Mouse (Mus musculus): ENCODE results near the gene Tor1aip1. TPM values are rescaled to one million over a fixed set of nuclear protein-coding genes. Genes with fewer than 3 reads are reported as not detected.
A peak's percentile ranks its signal among the peaks of the same experiment; 100 is the strongest.

The Tor1aip1 gene
- polyA plus RNA-seq, 1 experiment = 9.4 TPM

DNA sequence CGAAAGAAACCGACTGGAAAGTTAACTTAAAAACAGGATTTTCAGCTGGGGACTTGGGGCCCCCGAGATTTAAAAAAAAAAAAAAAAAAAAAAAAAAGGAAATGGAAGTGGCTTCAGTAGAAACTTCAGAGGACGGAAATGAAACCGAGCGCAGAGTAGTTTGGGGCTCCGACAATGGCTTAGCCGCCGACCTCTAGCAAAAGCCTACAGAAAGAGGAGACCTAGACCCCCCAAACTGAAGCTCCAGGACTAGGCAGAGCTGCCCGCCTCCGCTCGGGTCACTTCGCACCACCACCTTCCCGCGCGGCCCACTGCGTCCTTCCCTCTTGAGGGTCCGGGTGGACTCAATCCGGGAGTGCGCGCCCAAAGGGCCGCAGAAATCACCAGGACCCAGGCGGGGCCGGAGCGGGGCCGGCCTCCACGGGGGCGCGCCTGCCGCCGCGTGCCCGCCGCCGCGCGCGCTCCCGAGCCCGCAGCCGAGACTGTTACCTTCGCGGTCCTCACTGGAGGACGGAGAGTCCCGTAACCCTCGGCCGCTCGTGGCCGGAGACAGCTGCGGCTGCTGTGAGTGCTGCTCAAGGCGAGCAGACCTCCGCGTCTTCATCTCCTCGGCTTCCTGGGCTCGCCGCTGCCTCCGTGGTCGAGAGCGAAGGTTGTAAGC lies 881 bp downstream of the Tor1aip1 start, which contains the start of gene Tor1aip2:
Gene Tor1aip2, plus strand, starts transcription at position 135 of the 661 bp plus-strand sequence.
- no peak for DNase-seq (ENCODE audit: low read depth, low spot score)

DNA sequence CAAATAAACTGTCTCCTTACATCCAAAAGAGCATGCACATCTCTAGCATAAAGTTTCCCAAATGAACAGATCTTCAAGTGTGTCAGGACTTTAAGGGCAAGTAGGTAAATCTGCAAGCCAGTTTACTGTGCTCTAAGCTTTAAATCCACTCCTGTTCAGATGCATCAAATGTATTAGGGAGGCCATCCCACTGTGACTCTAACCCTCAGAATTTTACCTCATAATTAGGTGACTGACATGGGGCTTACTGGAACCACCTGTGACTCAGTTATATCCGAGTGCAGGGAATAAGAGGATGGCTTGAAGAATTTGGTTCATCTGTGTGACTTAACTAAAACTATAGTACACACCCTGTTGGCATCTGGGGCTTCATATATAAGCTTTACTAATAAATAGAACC lies 1.6 kb downstream of the Tor1aip1 start:
- WGBS = 7% methylated on average over 1 of the region's 1 CpGs
- DNase-seq (ENCODE audit: low read depth, low spot score) = no peak

More for the DNA sequence above, 881 bp downstream of the Tor1aip1 start, which contains the start of gene Tor1aip2:
- WGBS = 0% methylated on average over 59 of the region's 59 CpGs

DNA sequence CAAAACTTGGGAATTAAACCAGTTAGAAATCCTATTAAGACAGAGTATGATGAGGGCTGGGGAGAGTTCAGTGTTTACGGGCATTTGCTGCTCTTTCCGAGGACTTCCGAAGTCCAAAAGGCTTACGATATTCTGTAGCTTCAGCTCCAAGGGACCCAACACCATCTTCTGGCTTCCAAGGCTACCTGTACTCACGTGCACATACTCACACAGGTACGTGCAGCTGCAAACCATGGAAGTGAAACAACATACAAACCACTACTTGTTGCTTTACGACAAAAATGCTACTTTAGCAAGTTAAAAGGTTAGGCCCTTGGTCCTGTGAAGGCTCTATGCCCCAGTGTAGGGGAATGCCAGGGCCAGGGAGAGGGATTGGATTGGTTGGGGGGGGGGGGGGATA lies 2.4 kb downstream of the Tor1aip1 start:
- no peak for DNase-seq (ENCODE audit: low read depth, low spot score)
- 92% methylated on average over 7 of the region's 7 CpGs for WGBS

DNA sequence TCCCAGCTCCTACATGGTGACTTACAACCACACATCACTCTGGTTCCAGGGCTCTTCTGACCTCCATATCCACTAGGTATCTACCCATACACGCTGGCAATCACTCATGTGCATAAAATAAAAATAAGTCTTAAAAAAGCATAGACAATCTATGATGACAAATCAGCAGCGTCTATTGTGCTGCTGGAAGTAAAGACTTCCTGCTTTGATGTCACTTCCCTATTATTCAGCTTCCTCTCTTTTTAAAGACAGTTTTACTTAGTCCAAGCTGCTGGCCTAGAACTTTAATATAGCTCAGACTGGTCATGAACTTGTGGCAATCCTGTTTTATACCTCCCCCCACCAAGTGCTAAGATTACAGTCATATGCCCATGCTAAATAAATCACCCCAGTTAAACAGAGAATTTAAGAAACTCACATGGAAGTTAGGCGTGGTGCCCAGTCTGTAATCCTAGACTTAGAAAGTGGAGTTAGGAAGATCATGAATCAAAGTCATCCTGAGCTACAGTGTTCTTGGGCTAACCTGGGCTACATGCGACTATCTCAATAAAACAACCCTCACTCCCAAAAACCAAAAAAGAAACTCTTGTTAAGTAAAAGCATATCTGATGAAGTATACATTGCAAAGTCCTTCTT lies 7.8 kb downstream of the Tor1aip1 start:
- 86% methylated on average over 4 of the region's 4 CpGs for WGBS
- no peak for DNase-seq (ENCODE audit: low read depth, low spot score)

DNA sequence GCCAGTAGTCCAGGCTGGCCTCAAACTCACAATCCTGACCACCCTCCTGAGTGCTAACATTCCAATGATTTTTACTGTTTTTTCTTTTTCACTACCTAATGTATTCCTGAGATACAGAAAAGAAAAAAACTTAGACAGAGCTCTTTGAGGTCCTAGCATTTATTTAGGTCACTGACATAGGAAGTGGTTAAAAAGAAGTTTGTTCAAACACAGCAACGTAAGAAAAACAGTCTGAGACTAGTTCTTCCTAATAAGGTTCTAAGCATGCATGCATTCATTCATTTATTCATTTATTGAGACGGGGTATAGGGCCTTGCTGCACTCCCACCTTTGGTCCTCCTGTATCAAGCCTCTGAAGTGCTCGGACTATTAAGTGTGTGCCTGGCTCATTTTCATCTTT lies 8.4 kb downstream of the Tor1aip1 start:
- WGBS = 87% methylated on average over 3 of the region's 3 CpGs
- no peak for DNase-seq (ENCODE audit: low read depth, low spot score)

DNA sequence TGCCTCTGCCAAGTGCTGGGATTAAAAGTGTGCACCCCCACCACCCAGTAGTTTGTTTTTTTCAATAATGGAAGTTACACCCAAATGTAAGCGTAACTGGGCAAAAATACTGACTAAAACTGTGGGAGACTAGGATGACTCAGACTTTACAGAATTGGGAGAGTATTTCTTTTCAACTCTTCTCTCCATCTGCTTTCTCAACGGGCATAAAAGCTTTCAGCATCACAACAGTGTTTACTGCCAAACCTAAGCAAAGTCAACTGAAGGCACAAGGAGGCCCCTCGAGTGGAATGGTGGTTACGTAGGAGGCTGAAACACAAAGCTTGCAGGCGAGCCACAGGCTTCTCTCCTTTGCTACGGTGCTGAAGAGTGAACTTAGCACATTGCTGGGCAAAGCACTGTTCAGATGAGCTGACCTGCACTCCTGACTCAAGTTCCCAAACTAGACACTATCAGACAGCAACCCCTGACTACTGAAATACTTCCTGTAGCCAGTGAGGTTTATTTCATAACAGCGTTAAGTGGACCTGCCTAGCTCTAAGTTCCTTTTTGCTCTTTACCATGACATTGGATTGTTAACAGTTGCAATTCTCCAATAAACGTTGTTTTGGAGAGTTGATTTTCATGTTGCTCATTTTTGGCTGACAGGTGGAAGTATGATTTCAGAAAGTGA lies 11.3 kb downstream of the Tor1aip1 start:
- WGBS = 81% methylated on average over 8 of the region's 8 CpGs
- no peak for DNase-seq (ENCODE audit: low read depth, low spot score)

DNA sequence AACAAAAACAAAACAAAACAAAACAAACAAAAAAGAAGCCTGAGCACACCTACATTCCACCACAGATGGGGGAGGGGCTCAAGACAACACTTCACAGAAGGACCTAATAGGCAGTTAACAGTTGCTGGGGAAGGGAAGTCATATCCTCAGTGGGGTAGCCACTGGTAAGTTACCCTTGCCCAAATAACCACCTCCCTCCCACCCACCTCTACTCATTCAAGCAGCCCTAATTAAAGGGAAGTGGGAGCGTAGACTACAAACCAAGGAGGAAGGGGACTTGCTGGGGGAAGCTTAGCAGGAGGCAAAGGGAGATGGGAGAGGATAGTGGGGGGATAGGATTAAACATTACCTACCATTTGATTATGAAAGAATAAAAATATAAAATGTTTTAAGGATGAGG lies 15.9 kb downstream of the Tor1aip1 start:
- DNase-seq (ENCODE audit: low read depth, low spot score) = no peak
- 91% methylated on average over 1 of the region's 1 CpGs for WGBS

DNA sequence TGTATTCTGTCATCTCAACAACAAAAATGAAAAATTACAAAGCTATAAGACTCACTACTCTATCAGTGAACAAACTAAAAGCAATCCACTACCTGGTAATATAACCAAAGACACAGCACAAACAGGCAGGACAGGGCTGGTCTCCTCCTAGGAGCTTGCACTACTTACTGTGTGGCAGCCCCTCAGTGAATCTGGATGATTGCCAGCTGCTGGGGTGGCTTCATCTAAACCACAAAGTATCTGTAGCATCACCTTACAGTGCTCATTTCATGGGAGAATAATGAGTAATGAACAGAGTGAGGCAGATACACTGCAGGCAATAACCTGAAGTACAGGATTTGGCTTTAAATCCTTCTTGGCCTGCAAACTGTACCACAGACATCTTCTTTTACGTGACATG lies 16.5 kb downstream of the Tor1aip1 start:
- 86% methylated on average over 1 of the region's 1 CpGs for WGBS
- no peak for DNase-seq (ENCODE audit: low read depth, low spot score)

DNA sequence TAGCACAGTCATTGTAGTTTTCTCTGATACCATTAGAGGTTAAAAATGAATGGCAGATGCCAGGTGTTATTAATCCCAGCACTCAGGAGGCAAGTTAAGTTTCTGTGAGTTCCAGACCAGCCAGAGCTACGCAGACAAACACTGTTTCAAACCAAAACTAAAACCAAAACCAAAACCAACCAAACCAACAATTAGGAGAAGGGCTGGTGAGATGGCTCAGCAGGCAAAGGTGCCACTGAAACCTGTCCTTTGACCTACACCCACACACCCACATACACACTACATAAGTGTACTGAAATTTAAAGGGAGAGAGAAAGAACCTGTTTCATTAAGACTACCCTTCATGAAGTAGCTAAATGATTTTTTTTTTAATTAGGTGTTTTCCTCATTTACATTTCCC lies 27.3 kb downstream of the Tor1aip1 start:
- no peak for DNase-seq (ENCODE audit: low read depth, low spot score)
- 69% methylated on average over 1 of the region's 1 CpGs for WGBS

DNA sequence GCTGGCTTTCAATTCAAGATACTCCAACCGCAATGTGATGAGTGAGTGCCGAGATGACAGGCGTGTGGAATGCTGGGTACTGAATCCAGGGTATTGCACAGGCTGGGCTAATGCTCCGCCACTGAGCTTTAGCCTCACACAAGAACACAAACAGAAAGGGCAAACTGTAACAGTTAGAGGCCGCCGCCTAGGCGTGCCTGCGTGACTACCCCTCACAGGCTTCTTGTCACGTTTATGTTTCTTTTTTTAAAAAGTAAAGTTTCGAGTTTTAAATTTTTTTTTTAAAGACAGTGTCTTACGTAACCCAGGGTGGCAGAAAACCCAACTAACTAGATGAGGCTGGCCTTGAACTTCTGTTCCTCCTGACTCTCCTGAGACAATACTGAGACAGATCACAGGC lies 30.4 kb downstream of the Tor1aip1 start:
- WGBS = 86% methylated on average over 11 of the region's 11 CpGs
- DNase-seq (ENCODE audit: low read depth, low spot score) = no peak

DNA sequence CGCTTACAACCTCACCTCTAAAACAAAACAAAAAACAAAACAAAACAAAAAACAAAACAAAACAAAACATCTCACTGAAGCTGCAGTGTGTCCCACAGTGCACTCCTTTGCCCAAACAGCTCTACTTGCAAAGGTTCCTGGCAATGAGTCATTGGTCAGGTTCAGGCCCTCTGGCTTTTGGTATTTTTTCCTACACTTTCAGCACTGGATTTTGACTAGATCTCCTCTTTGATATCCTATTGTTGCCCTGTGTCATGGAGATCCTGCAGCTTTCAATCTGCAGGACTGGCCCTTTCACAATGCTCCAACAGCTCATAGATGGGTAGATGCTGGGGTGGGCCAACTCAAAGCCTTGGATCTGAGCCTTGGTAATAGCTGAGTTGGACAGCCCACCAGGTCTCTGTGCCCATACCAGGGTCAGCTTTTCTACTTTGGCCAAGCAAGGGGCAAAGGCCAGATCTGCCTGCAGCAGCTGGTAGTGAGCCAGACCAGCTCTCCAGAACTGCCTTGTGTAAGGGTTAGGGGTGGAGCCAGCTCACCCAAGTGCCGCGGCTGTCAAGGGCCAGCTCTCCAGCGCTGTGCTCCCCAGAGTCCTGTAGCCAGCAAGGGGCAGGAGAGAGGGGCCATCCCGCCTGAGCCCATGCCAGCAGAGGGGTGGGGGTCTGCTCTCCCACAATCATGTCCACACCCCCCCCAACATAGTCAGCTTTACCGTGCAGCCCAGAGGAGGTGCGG lies 32.9 kb downstream of the Tor1aip1 start:
- DNase-seq (ENCODE audit: low read depth, low spot score) = no peak

DNA sequence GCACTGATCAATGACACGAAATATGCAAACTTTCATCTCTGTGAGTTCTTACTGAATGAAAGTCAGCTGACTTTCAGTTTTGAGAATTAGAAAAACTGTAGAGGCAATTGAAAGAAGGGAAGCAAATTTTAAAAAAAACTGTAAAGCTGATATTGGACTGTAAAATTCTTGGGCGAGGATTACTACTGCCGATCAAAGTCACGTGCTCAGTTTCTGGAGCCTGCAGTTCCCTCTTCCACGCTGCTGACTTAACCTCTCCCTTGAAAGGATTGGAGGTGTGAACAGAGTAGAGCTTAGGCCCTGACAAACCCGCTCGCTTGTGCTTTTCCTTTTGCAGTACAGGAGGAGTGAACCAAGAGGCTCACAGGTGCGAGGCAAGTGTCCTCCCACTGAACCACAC lies 33.9 kb downstream of the Tor1aip1 start:
- no peak for DNase-seq (ENCODE audit: low read depth, low spot score)
- WGBS = 53% methylated on average over 8 of the region's 8 CpGs

More for the DNA sequence above, 32.9 kb downstream of the Tor1aip1 start:
- 90% methylated on average over 7 of the region's 7 CpGs for WGBS

DNA sequence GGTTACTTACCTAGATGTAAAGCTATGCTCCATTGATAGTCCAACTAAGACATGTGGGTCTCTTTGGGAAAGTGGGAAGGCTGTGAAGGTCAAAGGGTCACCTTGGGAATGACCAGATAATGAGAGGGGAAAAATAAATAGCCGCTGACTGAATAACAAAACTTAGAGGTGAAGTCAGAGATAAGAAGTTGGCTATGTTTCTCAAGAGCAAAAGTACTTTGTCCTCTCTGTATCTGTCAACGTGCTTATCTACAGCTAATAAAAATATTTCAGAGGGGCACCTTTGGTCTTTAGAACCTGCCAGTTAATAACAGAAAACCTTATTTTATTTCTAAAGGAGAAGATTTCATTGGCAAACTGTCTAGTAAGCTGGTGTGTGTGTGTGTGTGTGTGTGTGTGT lies 40.7 kb downstream of the Tor1aip1 start:
- 23% methylated on average over 2 of the region's 2 CpGs for WGBS
- no peak for DNase-seq (ENCODE audit: low read depth, low spot score)

DNA sequence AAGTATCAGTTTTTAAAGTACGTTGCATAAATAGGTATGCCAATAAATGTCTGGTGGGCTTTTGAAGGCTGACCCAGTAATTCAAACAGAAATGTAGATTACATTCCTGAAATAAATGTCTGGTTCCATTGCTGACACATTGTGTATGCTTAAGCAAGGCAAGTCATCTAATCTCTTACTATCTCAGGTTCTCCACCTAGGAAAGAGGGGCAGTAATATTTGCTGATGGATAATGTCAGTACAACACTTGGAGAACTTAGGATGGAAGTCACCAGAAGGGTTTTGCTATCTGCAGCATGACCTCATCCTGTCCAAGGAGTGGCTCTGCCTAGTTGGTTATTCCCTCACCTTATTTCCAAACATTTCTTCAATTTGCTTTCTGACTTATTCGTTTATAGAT lies 41.8 kb downstream of the Tor1aip1 start:
- no peak for DNase-seq (ENCODE audit: low read depth, low spot score)
- 48% methylated on average over 2 of the region's 2 CpGs for WGBS

DNA sequence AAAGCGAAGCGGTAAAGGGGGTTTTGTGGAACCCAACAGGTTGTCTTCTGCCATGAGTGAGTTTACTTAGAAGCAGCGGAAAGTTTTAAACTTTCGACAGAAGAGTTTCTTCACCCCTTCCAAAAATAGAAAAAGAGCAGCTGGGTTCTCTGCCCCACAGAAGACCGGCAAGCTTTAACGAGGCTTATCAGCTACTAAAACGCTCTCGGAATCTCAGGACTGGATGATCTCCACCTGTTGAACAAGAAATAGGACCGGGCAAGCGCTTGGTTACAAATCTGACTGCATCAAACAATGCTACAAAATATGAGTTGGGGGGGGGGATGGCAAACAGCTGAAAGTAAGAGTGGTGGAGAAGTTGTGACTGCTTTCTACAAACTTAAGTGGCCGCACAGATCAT lies 45.9 kb downstream of the Tor1aip1 start:
- WGBS = 52% methylated on average over 11 of the region's 11 CpGs
- no peak for DNase-seq (ENCODE audit: low read depth, low spot score)

DNA sequence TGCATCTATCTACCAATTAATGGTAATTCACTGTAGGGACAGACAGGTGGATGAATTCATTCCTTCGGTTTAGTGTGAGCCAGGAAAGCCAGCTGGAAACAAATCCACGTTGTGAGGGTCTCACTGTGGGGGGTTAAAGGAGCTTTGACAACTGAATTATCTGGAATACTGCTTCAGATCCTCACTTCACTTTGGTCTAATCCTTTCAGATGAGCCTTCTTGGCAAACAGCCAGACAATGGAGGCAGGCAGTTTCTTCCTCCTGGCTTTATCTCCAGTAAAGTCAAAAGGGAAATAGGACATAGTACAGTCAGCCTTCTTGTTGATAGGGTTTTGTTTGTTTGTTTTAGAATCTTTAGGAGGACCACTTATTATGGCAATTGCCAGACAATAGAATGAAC lies 46.9 kb downstream of the Tor1aip1 start:
- DNase-seq (ENCODE audit: low read depth, low spot score) = no peak
- WGBS = 33% methylated on average over 2 of the region's 2 CpGs

DNA sequence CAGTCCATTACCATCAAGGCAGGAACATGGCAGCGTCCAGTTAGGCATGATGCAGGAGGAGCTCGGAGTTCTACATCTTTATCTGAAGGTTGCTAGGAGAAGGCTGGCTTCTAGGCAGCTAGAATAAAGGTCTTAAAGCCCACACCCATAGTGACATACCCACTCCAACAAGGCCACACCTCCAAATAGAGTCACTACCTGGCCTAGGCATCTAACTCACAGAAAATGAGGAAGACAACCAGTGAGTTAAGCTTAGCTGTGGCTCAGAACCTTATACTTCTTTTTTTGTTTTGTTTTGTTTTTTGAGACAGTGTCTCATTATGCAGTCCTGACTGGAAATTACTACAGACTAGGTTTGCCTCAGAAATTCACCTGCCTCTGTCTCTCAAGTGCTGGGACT lies 48.7 kb downstream of the Tor1aip1 start:
- no peak for DNase-seq (ENCODE audit: low read depth, low spot score)
- WGBS = 74% methylated on average over 2 of the region's 2 CpGs

DNA sequence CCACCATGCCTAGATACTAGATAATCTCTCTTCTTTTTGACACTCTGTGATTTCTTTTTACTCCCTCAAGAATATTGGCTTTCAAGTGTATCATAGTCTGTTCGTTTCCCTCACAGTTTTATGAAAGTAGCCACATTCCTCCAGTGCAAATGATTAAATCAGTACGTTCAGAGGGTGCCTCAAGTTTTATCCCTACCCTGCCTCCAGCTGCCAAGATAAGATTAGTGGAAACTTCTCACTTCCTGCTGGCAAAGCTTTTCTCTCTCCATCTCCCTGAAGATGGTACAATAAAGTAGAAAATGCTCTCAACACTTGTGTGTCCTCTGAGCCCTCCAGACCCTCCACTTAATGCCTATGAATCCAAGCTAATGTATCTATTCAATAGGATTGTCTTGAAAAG lies 61.3 kb downstream of the Tor1aip1 start:
- WGBS = 24% methylated on average over 2 of the region's 2 CpGs

DNA sequence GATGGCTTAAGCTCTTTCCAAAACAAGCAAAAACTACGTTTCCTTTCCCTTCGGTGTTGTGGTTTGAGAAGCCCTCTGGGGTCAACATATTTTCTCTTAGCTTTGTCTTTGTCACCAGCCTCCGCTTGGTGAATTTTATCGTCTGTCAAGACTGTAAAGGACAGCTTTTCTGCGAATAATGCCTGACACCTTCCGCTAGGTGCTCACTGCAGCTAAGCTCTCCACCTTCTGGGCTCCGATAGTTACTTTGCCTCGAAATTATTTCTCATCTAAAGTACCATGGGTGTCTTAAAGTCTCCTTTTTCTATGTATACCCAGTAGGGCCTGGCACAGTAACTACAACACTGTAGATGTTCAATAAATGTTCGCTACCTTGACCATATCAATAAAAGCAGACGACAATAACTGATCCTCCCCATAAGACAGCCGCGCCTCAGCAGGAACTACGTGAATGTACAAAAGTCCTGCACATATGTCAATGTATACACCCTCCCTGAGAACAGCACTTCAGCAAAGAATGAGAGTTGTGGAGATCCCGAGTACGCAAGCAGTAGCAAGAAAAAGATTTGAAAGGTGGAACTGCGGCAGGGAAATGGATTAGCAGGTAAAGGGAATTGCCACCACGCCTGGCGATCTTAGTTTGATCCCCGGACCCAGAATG lies 62.4 kb downstream of the Tor1aip1 start:
- DNase-seq (ENCODE audit: low read depth, low spot score) = peak; percentile 52
- WGBS = 2% methylated on average over 19 of the region's 19 CpGs

More for the DNA sequence above, 61.3 kb downstream of the Tor1aip1 start:
- DNase-seq (ENCODE audit: low read depth, low spot score) = no peak
